Comparison of ENCODE assay signal across 7 mouse cellular contexts in genomic region chr9:100461671-100462070, GRCm38 (mm10). TPM values are rescaled to one million over a fixed set of nuclear protein-coding genes. Genes with fewer than 3 reads are reported as not detected.
DNase-seq lines count a peak whose midpoint lies in the region; ATAC-seq and TF ChIP-seq lines count a peak whose summit lies in the region.

No protein-coding gene starts in this region.

- no peaks in the 10 kb centered on the region for H3K4me1 ChIP-seq in midbrain, postnatal 0 days (ENCODE audit: insufficient read depth, low read length)
- no peaks in the 10 kb centered on the region for H3K4me1 ChIP-seq in midbrain, embryonic 11.5 days (ENCODE audit: control insufficient read depth, insufficient read depth, low read length)
- H3K4me1 ChIP-seq in heart, embryonic 16.5 days (ENCODE audit: control insufficient read depth, insufficient read depth, low read length): 0 out of 2 replicates have a peak, but pooled peaks cover 2% of the 10 kb centered on the region

- H3K36me3 ChIP-seq in midbrain, postnatal 0 days (ENCODE audit: insufficient read depth, low read length): no peaks in the 10 kb centered on the region
- H3K36me3 ChIP-seq in midbrain, embryonic 11.5 days (ENCODE audit: control insufficient read depth, insufficient read depth, low read length): no peaks in the 10 kb centered on the region
- no peaks in the 10 kb centered on the region for H3K36me3 ChIP-seq in heart, embryonic 16.5 days (ENCODE audit: control insufficient read depth, insufficient read depth)

- H3K4me2 ChIP-seq in midbrain, postnatal 0 days (ENCODE audit: low read depth, low read length, poor library complexity, severe bottlenecking): no peak overlapping the region
- no peak overlapping the region for H3K4me2 ChIP-seq in midbrain, embryonic 11.5 days
- H3K4me2 ChIP-seq in heart, embryonic 16.5 days (ENCODE audit: low read depth, low read length): no peak overlapping the region

- TF ChIP-seq CTCF in midbrain, postnatal 0 days (IDR thresholded peaks at IDR 0.05): no peak

- ATAC-seq in midbrain, postnatal 0 days (ENCODE audit: low FRiP score): no peak
- no peak for ATAC-seq in midbrain, embryonic 11.5 days (ENCODE audit: low FRiP score)
- ATAC-seq in heart, embryonic 16.5 days (replicated peaks; ENCODE audit: extremely low read depth, insufficient read depth, low FRiP score): no peak
- ATAC-seq in megakaryocyte progenitor cell, adult 5-6 weeks (replicated peaks; ENCODE audit: poor library complexity): no peak
- ATAC-seq in granulocyte monocyte progenitor cell, adult 5-6 weeks (replicated peaks; ENCODE audit: poor library complexity, severe bottlenecking): no peak

- no peak overlapping the region for H3K9ac ChIP-seq in midbrain, postnatal 0 days (replicated peaks; ENCODE audit: low read length, poor library complexity, severe bottlenecking)
- H3K9ac ChIP-seq in midbrain, embryonic 11.5 days (ENCODE audit: low read length): no peak overlapping the region
- H3K9ac ChIP-seq in heart, embryonic 16.5 days (ENCODE audit: low read length): no peak overlapping the region

- WGBS in midbrain, postnatal 0 days: 75% methylated on average over 9 of the region's 9 CpGs
- 89% methylated on average over 9 of the region's 9 CpGs for WGBS in midbrain, embryonic 11.5 days
- WGBS in heart, embryonic 16.5 days: 64% methylated on average over 9 of the region's 9 CpGs

- H3K9me3 ChIP-seq in midbrain, postnatal 0 days (ENCODE audit: low read length): no peaks in the 10 kb centered on the region
- no peaks in the 10 kb centered on the region for H3K9me3 ChIP-seq in midbrain, embryonic 11.5 days (ENCODE audit: control insufficient read depth, low read length)
- 0 out of 2 replicates have a peak, but pooled peaks cover 3% of the 10 kb centered on the region for H3K9me3 ChIP-seq in heart, embryonic 16.5 days (replicated peaks; ENCODE audit: control insufficient read depth, low read length)

- peak; percentile 51 for DNase-seq in midbrain, postnatal 0 days (ENCODE audit: low spot score)
- no peak for DNase-seq in midbrain, embryonic 11.5 days (ENCODE audit: low spot score, missing footprints)
- DNase-seq in cerebellum, adult 9-11 months: peak; percentile 90
- peak; percentile 83 to 88 for DNase-seq in lung, adult 18-20 months

- no peak overlapping the region for H3K4me3 ChIP-seq in midbrain, postnatal 0 days (ENCODE audit: low read depth, low read length)
- H3K4me3 ChIP-seq in midbrain, embryonic 11.5 days (ENCODE audit: low read depth, low read length): no peak overlapping the region
- no peak overlapping the region for H3K4me3 ChIP-seq in heart, embryonic 16.5 days (ENCODE audit: low read length)

- H3K27me3 ChIP-seq in midbrain, postnatal 0 days (ENCODE audit: insufficient read depth, low read length): no peaks in the 10 kb centered on the region
- no peaks in the 10 kb centered on the region for H3K27me3 ChIP-seq in midbrain, embryonic 11.5 days (ENCODE audit: control insufficient read depth, insufficient read depth, low read length)
- no peaks in the 10 kb centered on the region for H3K27me3 ChIP-seq in heart, embryonic 16.5 days (ENCODE audit: control insufficient read depth, insufficient read depth, low read length)

- H3K27ac ChIP-seq in midbrain, postnatal 0 days (ENCODE audit: low read depth, low read length): no peak overlapping the region; the same call in 1 of the 2 replicates
- no peak overlapping the region for H3K27ac ChIP-seq in midbrain, embryonic 11.5 days (ENCODE audit: low read depth, low read length)
- peak overlapping the region; percentile 17 for H3K27ac ChIP-seq in heart, embryonic 16.5 days (ENCODE audit: low read length)

RNA-seq across cellular contexts. Expression of gene Il20rb, which starts 24.9 kb away (rescaled TPM):
- total RNA-seq in midbrain, postnatal 0 days (2014; rRNA removed): 1.7 and 2.5 TPM in 2 replicates
- polyA plus RNA-seq in midbrain, postnatal 0 days (2015; fragmentation: Nextera tagmentation; extraction: Ambion mirVana): 0.99 and 1.1 TPM in 2 replicates
- polyA plus RNA-seq in midbrain, embryonic 11.5 days (2014; fragmentation: Nextera tagmentation; extraction: Ambion mirVana): 0.59 and 1.2 TPM in 2 replicates
- polyA plus RNA-seq in heart, embryonic 16.5 days (2015; fragmentation: Nextera tagmentation; extraction: Ambion mirVana): 0.92 and 2.2 TPM in 2 replicates
- 0.94 and 1.1 TPM in 2 replicates for total RNA-seq in megakaryocyte progenitor cell, adult 5-6 weeks (2015)
- total RNA-seq in megakaryocyte progenitor cell, adult 5-6 weeks (2017): 1.7 TPM in 2 replicates
- 0.84 and 4.0 TPM in 2 replicates for total RNA-seq in granulocyte monocyte progenitor cell, adult 5-6 weeks (2014; fragmentation: Nextera tagmentation)
- 0.13 and 2.0 TPM in 2 replicates for total RNA-seq in granulocyte monocyte progenitor cell, adult 5-6 weeks (2017)
